Mouse (Mus musculus): ENCODE measurements at regions not wholly inside any gene's neighbourhood (a gene's known extent, or its start where the extent isn't known, plus 50 kb on each side); places are given as distances from the start of the nearest gene placed in this dataset.

GRCm38 (mm10) chr4:94281732-94282131, 274.6 kb upstream of the Gm10306 start:
- no peak for ATAC-seq (ENCODE audit: insufficient read depth, low read depth)
- TF ChIP-seq EP300 (IDR thresholded peaks at IDR 0.05; ENCODE audit: low read depth) (no peak), CTCF (IDR thresholded peaks at IDR 0.05; ENCODE audit: low read depth) (no peak)
- Histone ChIP-seq H3K27ac (ENCODE audit: low read depth) (no peak overlapping the region), H3K27me3 (ENCODE audit: control insufficient read depth, insufficient read depth, low read length) (no peaks in the 10 kb centered on the region), H3K9ac (replicated peaks; ENCODE audit: low read depth, low read length) (no peak overlapping the region), H3K4me1 (ENCODE audit: control insufficient read depth, insufficient read depth) (no peaks in the 10 kb centered on the region), H3K4me2 (ENCODE audit: low read depth, low read length) (no peak overlapping the region), H3K9me3 (replicated peaks; ENCODE audit: control insufficient read depth, low read length) (no peaks in the 10 kb centered on the region), H3K4me3 (ENCODE audit: low read depth, low read length) (no peak overlapping the region), H3K36me3 (replicated peaks; ENCODE audit: control insufficient read depth, insufficient read depth, low read length) (no peaks in the 10 kb centered on the region)
- DNase-seq (ENCODE audit: low spot score) = no peak

DNA sequence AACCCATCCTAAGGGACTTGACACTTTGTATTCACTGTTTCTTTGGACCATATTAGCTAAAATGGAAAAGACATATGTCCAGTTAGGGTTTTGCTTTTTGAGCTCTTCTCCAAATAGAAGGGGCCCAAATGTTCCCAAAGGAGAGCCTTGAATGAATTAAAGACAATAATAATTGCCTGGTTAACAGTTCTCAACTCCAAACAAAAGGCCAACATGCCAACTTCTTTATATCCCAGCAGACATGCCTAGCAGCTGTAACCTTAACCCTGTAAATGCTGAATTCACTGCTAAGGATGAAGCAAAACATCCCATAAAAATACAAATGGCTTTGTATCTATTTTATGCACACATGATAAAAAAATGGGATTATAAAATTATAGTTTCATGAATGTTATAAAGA, 264.2 kb upstream of the Gm10306 start:
- Histone ChIP-seq H3K9me3 (replicated peaks; ENCODE audit: control insufficient read depth, low read length) (no peaks in the 10 kb centered on the region), H3K4me1 (ENCODE audit: control insufficient read depth, insufficient read depth) (no peaks in the 10 kb centered on the region), H3K4me3 (ENCODE audit: low read depth, low read length) (no peak overlapping the region), H3K27me3 (ENCODE audit: control insufficient read depth, insufficient read depth, low read length) (no peaks in the 10 kb centered on the region), H3K9ac (replicated peaks; ENCODE audit: low read depth, low read length) (no peak overlapping the region), H3K36me3 (replicated peaks; ENCODE audit: control insufficient read depth, insufficient read depth, low read length) (no peaks in the 10 kb centered on the region), H3K4me2 (ENCODE audit: low read depth, low read length) (no peak overlapping the region), H3K27ac (ENCODE audit: low read depth) (no peak overlapping the region)
- DNase-seq (ENCODE audit: low spot score) = no peak
- TF ChIP-seq CTCF (IDR thresholded peaks at IDR 0.05; ENCODE audit: low read depth) (no peak), EP300 (IDR thresholded peaks at IDR 0.05; ENCODE audit: low read depth) (no peak)
- ATAC-seq (ENCODE audit: insufficient read depth, low read depth) = no peak

GRCm38 (mm10) chr4:94317298-94317697, 239.0 kb upstream of the Gm10306 start:
- H3K4me2 ChIP-seq (ENCODE audit: low read depth, low read length) = no peak overlapping the region
- no peak for TF ChIP-seq CTCF (IDR thresholded peaks at IDR 0.05; ENCODE audit: low read depth)
- no peak for TF ChIP-seq EP300 (IDR thresholded peaks at IDR 0.05; ENCODE audit: low read depth)

DNA sequence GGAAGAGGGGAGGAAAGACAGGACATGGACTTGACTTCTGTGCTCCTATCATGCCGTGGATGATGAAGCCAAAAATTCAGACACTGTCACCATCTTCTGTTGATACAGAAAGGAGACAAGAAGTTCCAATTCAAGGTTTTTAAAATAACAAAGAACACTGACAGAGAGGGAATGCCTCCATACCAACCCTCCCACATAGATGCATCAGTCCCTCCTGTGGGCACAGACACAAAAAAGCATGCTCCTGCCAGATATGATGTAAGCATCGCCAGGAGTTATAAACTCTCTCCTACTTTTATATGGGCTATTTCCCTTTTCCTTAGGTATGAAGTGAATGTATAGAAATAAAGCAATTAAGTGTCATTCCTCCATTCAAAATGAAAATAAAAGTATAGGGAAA, 229.6 kb upstream of the Gm10306 start:
- no peak overlapping the region for H3K27ac ChIP-seq (ENCODE audit: low read depth)
- H3K27me3 ChIP-seq (ENCODE audit: control insufficient read depth, insufficient read depth, low read length) = no peaks in the 10 kb centered on the region
- no peaks in the 10 kb centered on the region for H3K4me1 ChIP-seq (ENCODE audit: control insufficient read depth, insufficient read depth)
- TF ChIP-seq CTCF (IDR thresholded peaks at IDR 0.05; ENCODE audit: low read depth) (no peak), EP300 (IDR thresholded peaks at IDR 0.05; ENCODE audit: low read depth) (no peak)
- no peak for ATAC-seq (ENCODE audit: insufficient read depth, low read depth)
- DNase-seq (ENCODE audit: low spot score) = no peak
- H3K4me2 ChIP-seq (ENCODE audit: low read depth, low read length) = no peak overlapping the region
- no peaks in the 10 kb centered on the region for H3K9me3 ChIP-seq (replicated peaks; ENCODE audit: control insufficient read depth, low read length)
- H3K36me3 ChIP-seq (replicated peaks; ENCODE audit: control insufficient read depth, insufficient read depth, low read length) = no peaks in the 10 kb centered on the region
- no peak overlapping the region for H3K4me3 ChIP-seq (ENCODE audit: low read depth, low read length)
- H3K9ac ChIP-seq (replicated peaks; ENCODE audit: low read depth, low read length) = no peak overlapping the region
- 79% methylated on average over 2 of the region's 2 CpGs for WGBS

More at GRCm38 (mm10) chr4:94317298-94317697, 239.0 kb upstream of the Gm10306 start:
- Histone ChIP-seq H3K9ac (replicated peaks; ENCODE audit: low read depth, low read length) (no peak overlapping the region), H3K4me1 (ENCODE audit: control insufficient read depth, insufficient read depth) (no peaks in the 10 kb centered on the region), H3K27me3 (ENCODE audit: control insufficient read depth, insufficient read depth, low read length) (no peaks in the 10 kb centered on the region), H3K9me3 (replicated peaks; ENCODE audit: control insufficient read depth, low read length) (no peaks in the 10 kb centered on the region), H3K4me3 (ENCODE audit: low read depth, low read length) (no peak overlapping the region), H3K27ac (ENCODE audit: low read depth) (no peak overlapping the region), H3K36me3 (replicated peaks; ENCODE audit: control insufficient read depth, insufficient read depth, low read length) (no peaks in the 10 kb centered on the region)
- no peak for ATAC-seq (ENCODE audit: insufficient read depth, low read depth)
- DNase-seq (ENCODE audit: low spot score) = no peak

GRCm38 (mm10) chr4:94343331-94343730, 213.0 kb upstream of the Gm10306 start:
- Histone ChIP-seq H3K4me2 (ENCODE audit: low read depth, low read length) (no peak overlapping the region), H3K27ac (ENCODE audit: low read depth) (no peak overlapping the region), H3K9ac (replicated peaks; ENCODE audit: low read depth, low read length) (no peak overlapping the region), H3K9me3 (replicated peaks; ENCODE audit: control insufficient read depth, low read length) (no peaks in the 10 kb centered on the region), H3K4me1 (ENCODE audit: control insufficient read depth, insufficient read depth) (no peaks in the 10 kb centered on the region), H3K27me3 (ENCODE audit: control insufficient read depth, insufficient read depth, low read length) (no peaks in the 10 kb centered on the region), H3K36me3 (replicated peaks; ENCODE audit: control insufficient read depth, insufficient read depth, low read length) (no peaks in the 10 kb centered on the region), H3K4me3 (ENCODE audit: low read depth, low read length) (no peak overlapping the region)
- ATAC-seq (ENCODE audit: insufficient read depth, low read depth) (no peak), DNase-seq (ENCODE audit: low spot score) (no peak)
- no peak for TF ChIP-seq EP300 (IDR thresholded peaks at IDR 0.05; ENCODE audit: low read depth)

GRCm38 (mm10) chr4:94349273-94349672, 207.1 kb upstream of the Gm10306 start:
- 50% methylated on average over 1 of the region's 1 CpGs for WGBS

More at GRCm38 (mm10) chr4:94349273-94349672, 207.1 kb upstream of the Gm10306 start:
- ATAC-seq (ENCODE audit: insufficient read depth, low read depth) = no peak
- H3K4me3 ChIP-seq (ENCODE audit: low read depth, low read length) = no peak overlapping the region
- no peak overlapping the region for H3K9ac ChIP-seq (replicated peaks; ENCODE audit: low read depth, low read length)
- no peaks in the 10 kb centered on the region for H3K9me3 ChIP-seq (replicated peaks; ENCODE audit: control insufficient read depth, low read length)
- no peak overlapping the region for H3K27ac ChIP-seq (ENCODE audit: low read depth)
- H3K4me2 ChIP-seq (ENCODE audit: low read depth, low read length) = no peak overlapping the region
- H3K36me3 ChIP-seq (replicated peaks; ENCODE audit: control insufficient read depth, insufficient read depth, low read length) = no peaks in the 10 kb centered on the region
- no peak for DNase-seq (ENCODE audit: low spot score)
- no peak for TF ChIP-seq EP300 (IDR thresholded peaks at IDR 0.05; ENCODE audit: low read depth)
- TF ChIP-seq CTCF (IDR thresholded peaks at IDR 0.05; ENCODE audit: low read depth) = peak; percentile 33
- H3K4me1 ChIP-seq (ENCODE audit: control insufficient read depth, insufficient read depth) = no peaks in the 10 kb centered on the region
- H3K27me3 ChIP-seq (ENCODE audit: control insufficient read depth, insufficient read depth, low read length) = no peaks in the 10 kb centered on the region

Measured in heart, postnatal 0 days (tissue).